Mouse (Mus musculus): Measurements from ENCODE around the gene Grtp1. TPM values are rescaled to one million over a fixed set of nuclear protein-coding genes. Genes with fewer than 3 reads are reported as not detected.

The Grtp1 gene
- total RNA-seq, 1 experiment from 2014 or later: 9.2 TPM

Small RNA genes within 50 kb of the gene (microRNA-seq; reads per million reads assigned to microRNA genes)
- 9.9 to 14.1 reads per million in 2 experiments for gene Mir1968
- gene Mir7065: 0 reads per million in 2 experiments

Other genes with a start within 250 kb of the Grtp1 start
- 1.3 and 13.2 TPM in 2 replicates for gene F7, start 174.6 kb downstream of the Grtp1 start, total RNA-seq (2021)
- 4.9 and 76.6 TPM in 2 replicates for gene F10, start 163.3 kb downstream of the Grtp1 start, total RNA-seq (2021)
- 1.0 and 28.4 TPM in 2 replicates for gene Proz, start 139.7 kb downstream of the Grtp1 start, total RNA-seq (2021)
- gene Pcid2, start 95.2 kb downstream of the Grtp1 start, total RNA-seq (2021): 19.9 and 23.5 TPM in 2 replicates
- 94.0 and 100 TPM in 2 replicates for gene Cul4a, start 95.0 kb downstream of the Grtp1 start, total RNA-seq (2021)
- 348 and 368 TPM in 2 replicates for gene Lamp1, start 41.5 kb downstream of the Grtp1 start, total RNA-seq (2021)
- 0.52 and 0.56 TPM in 2 replicates for gene Adprhl1, start 53.5 kb upstream of the Grtp1 start, total RNA-seq (2021)
- 23.1 and 24.8 TPM in 2 replicates for gene Dcun1d2, start 87.5 kb upstream of the Grtp1 start, total RNA-seq (2021)
- gene Tmco3, start 87.6 kb upstream of the Grtp1 start, total RNA-seq (2021): 21.5 and 23.7 TPM in 2 replicates
- 72.4 and 74.4 TPM in 2 replicates for gene Tfdp1, start 138.1 kb upstream of the Grtp1 start, total RNA-seq (2021)
- gene Atp4b, start 196.2 kb upstream of the Grtp1 start, total RNA-seq (2021): not detected in 2 replicates
- gene Grk1, start 204.5 kb upstream of the Grtp1 start, total RNA-seq (2021): 0.08 TPM in 1 of 2 replicates, not detected in the other
- 3.1 and 3.6 TPM in 2 replicates for gene Tmem255b, start 234.6 kb upstream of the Grtp1 start, total RNA-seq (2021)